Mouse (Mus musculus) mouse embryonic stem cell (cell line): Measurements from ENCODE around the gene Myocos.
"Not testable (repeated sequence)": the region's sequence is repeated elsewhere in the genome, so short reads cannot be mapped to it uniquely, and the experiment has no call there.

ENCODE experiments used
- in situ Hi-C, 2 experiments: fragments of 300-500 bp; cut with MboI; formaldehyde crosslinking; loops; 1 replicate in 1 of 2; 3 replicates in 1 of 2; pipeline ENCODE4 v1.14.3; 2019 to 2020; ENCODE audit warnings: low sequenced_read_pairs in 2 of 2, low pct_unique_long_range_greater_than_20kb in 1 of 2, mixed read lengths in 1 of 2; ENCODE audit not compliant: unreplicated experiment in 1 of 2

Gene Myocos

DNA sequence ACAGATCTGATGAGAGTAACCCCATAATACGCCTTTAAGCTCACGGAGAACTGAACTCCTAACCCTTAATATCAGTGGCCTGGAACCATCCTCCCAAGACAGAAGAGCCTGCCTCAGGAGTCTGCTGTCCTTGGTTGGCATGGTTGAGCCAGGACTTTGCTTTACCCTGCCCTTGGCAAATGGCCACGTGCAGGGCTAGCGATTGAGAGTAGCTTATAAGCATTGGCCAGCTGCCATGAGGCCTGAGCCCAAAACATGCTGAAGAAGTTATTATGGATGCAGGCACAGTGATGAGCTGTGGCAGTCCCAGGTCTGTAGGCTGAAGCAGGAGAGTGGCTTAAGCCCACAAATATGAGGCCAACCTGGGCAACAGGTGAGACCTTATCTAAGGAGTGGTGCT lies 30.2 kb downstream of the Myocos start:
- in situ Hi-C loops, result not testable (repeated sequence)

DNA sequence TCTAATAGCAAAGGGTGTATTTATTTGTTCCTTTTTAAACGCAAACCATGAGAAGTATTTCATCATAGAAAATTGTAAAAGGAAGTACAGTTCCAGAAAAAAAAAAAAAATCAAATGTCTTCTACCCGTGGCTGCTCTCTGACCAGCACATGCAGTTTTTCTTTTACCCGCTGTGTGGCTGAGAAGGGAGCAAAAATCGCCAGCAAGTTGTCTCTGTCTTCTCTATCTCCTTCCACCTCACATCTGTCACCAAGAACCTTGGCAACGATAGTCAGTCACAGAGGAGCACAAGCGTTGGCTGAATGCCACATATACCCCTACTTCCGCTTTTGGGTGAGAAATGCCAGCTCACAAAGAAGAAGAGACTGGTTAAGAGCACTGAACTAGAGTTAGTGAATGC lies 32.8 kb downstream of the Myocos start:
- in situ Hi-C loops, result no loop called here

DNA sequence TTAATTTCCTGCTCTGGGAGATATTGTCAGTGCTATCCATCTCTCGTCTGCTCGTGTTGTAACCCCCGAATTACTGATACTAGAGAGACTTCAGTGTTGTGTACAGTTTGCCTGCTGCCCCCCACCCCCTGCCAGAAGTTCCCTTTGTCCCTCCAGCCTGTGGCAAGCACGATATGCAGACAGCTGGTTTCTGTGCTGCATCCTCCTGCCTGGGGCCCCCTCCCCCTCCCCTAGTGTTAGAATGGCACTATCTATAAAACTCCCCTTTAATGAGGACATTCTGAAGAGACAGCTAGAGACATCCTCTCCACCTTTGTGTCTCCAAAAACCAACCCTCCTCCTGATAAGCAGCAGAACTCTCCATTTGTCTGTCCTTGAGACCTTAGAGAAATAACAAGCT lies 34.1 kb downstream of the Myocos start:
- in situ Hi-C loops, result no loop called here

GRCm38 (mm10) chr1:162620487-162620886 lies 37.5 kb downstream of the Myocos start:
- in situ Hi-C loops, result no loop called here

GRCm38 (mm10) chr1:162615511-162615910 lies 42.5 kb downstream of the Myocos start:
- in situ Hi-C loops, result no loop called here

GRCm38 (mm10) chr1:162611191-162611590 lies 46.8 kb downstream of the Myocos start:
- in situ Hi-C loops, result no loop called here

GRCm38 (mm10) chr1:162609633-162610250 lies 48.3 kb downstream of the Myocos start:
- in situ Hi-C loops, result no loop called here

DNA sequence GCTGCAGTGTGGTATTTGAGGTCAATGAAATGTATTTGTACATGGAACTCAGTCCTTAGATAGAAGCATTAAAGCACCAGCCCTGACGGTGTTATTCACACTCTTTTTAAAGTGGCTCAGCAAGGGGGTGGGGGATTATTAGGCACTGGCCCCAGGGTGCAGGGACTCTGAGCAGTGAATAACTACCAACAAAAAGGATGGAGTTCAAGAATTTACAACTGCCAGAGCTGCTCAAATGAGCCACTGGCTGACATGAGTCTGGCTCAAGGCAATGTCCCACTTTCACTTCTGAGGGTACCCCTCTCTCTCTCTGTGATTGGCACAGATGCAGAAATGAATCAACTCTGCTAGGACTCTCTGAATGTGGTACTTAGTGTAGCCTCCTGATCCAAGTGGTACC lies 49.9 kb downstream of the Myocos start:
- in situ Hi-C loops, result no loop called here

DNA sequence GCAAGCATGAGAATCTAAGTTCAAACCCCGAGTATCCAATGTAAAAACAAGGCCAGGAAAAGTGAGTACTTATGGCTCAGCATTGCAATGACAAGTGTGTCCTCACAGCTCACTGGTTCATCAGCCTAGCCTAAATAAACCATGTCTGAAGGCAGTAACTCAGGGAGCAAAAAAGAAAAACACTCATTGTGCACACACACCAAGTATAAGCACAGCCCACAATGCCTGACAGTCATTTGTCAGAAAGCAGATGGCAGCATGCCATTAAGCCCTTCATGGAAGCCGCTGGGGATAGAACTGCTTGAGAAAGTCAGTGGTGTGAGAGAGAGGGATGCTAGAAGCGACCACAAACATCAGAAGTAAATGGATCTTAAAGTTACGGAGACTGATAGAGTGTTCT lies 56.7 kb downstream of the Myocos start:
- in situ Hi-C loops, result no loop called here

GRCm38 (mm10) chr1:162599617-162600016 lies 58.4 kb downstream of the Myocos start:
- in situ Hi-C loops, result no loop called here

GRCm38 (mm10) chr1:162597379-162598102 lies 60.5 kb downstream of the Myocos start:
- in situ Hi-C loops, result no loop called here
